Mouse (Mus musculus): Measurements from ENCODE around the gene Caskin1.
A peak's percentile ranks its signal among the peaks of the same experiment; 100 is the strongest.

DNA sequence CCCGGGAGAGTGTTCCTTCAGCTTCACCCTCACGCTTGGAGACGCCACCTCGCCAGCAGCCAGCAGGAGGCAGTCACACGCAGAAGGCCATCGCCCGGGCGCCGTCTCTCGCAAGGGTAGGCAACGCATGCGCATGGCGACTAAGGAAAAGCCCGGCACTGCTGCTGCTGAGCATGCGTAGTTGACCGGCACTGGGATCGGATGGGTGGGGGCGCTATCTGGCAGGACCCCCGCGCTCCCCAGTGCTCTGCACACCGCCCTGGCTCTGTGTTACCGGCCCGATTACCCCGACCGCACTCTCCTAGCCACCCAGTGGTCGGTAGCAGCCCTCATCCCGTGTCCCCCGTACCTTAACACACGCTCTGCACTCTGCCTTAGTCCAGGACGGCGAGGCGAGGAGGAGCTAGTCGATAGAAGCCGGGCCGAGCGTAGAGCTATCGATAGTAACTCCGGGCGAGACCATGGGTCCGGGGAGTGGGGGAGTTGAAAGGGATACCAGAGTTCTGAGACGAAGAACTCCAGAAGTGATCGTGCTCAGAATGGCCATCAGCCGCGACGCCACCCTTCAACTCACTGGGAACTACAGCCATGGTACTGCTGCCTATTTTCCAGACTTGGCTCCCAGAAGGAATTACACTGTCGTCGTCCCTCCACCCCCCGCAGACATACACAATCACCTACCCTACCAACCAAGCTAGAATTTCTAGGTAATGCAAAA lies 9.6 kb upstream of the Caskin1 start, which contains the start of gene Mlst8:
- TF ChIP-seq CTCF (IDR thresholded peaks at IDR 0.05; ENCODE audit: control insufficient read depth, insufficient read depth, low read length) (peak; percentile 96), POLR2A (IDR thresholded peaks at IDR 0.05; ENCODE audit: borderline replicate concordance, control insufficient read depth, low read depth, low read length) (peak; percentile 73; the same call in 1 of the 2 replicates)
